Mouse (Mus musculus) embryonic facial prominence, embryonic 15.5 days (tissue): ENCODE measurements around the gene Ibsp. TPM values are rescaled to one million over a fixed set of nuclear protein-coding genes. Genes with fewer than 3 reads are reported as not detected.
A peak's percentile ranks its signal among the peaks of the same experiment; 100 is the strongest.

Source experiments
- ATAC-seq: fragments of 200-750 bp; cut with Nextera tagmentation; 2 replicates; pipeline ENCODE4 v1.8.0; 2017; ENCODE audit warnings: low read depth, moderate TSS enrichment; ENCODE audit not compliant: insufficient number of reproducible peaks, low FRiP score, low TSS enrichment
- H3K27ac ChIP-seq: fragments of 300-500 bp; sonication (generic); replicated peaks from 2 replicates; pipeline ENCODE4 v1.5.1; 2015; ENCODE audit warnings: mild to moderate bottlenecking, inconsistent platforms
- H3K27me3 ChIP-seq: fragments of 300-500 bp; sonication (generic); 2 replicates; pipeline ENCODE4 v1.6.1; 2015; ENCODE audit warnings: inconsistent platforms
- H3K36me3 ChIP-seq: fragments of 300-500 bp; sonication (generic); 2 replicates; pipeline ENCODE4 v1.6.1; 2015; ENCODE audit warnings: mild to moderate bottlenecking, inconsistent platforms
- H3K4me1 ChIP-seq: fragments of 300-500 bp; sonication (generic); 2 replicates; pipeline ENCODE4 v1.6.1; 2015; ENCODE audit warnings: inconsistent platforms
- H3K4me2 ChIP-seq: fragments of 300-500 bp; sonication (generic); replicated peaks from 2 replicates; pipeline ENCODE4 v1.6.1; 2015; ENCODE audit warnings: mild to moderate bottlenecking, inconsistent platforms
- H3K4me3 ChIP-seq: fragments of 300-500 bp; sonication (generic); replicated peaks from 2 replicates; pipeline ENCODE4 v1.5.1; 2015; ENCODE audit warnings: mild to moderate bottlenecking, inconsistent platforms
- H3K9ac ChIP-seq: fragments of 300-500 bp; sonication (generic); 2 replicates; pipeline ENCODE4 v1.6.1; 2015; ENCODE audit warnings: inconsistent platforms
- H3K9me3 ChIP-seq: fragments of 300-500 bp; sonication (generic); replicated peaks from 2 replicates; pipeline ENCODE4 v1.6.1; 2016; ENCODE audit warnings: inconsistent platforms
- WGBS: fragments of 180-500 bp; shearing (Covaris S2); methylation state at CpG from one replicate; pipeline ENCODE4 v1.1.7; 2015; 5-methylcytosine and 5-hydroxymethylcytosine counted together
- polyA plus RNA-seq: library from polyadenylated mRNA; unstranded; fragments of >200 nt; fragmentation: Nextera tagmentation; extraction: Ambion mirVana; gene quantifications from 2 replicates; pipeline ENCODE4 v1.2.1, GENCODE M21; 2015

Gene Ibsp
- 718 and 848 TPM in 2 replicates for polyA plus RNA-seq

GRCm38 (mm10) chr5:104298994-104299393, at the start of gene Ibsp:
Gene Ibsp, plus strand, starts transcription at chr5:104299171.
- H3K4me1 ChIP-seq: no peaks in the 10 kb centered on the region
- 51% methylated on average over 6 of the region's 6 CpGs for WGBS
- H3K27ac ChIP-seq: no peak within 1 kb of the TSS
- no peaks in the 10 kb centered on the region for H3K36me3 ChIP-seq
- no peak within 1 kb of the TSS for H3K4me2 ChIP-seq
- no peaks in the 10 kb centered on the region for H3K9me3 ChIP-seq
- H3K27me3 ChIP-seq: no peaks in the 10 kb centered on the region
- peak; percentile 34 for ATAC-seq
- no peak within 1 kb of the TSS for H3K9ac ChIP-seq
- no peak within 1 kb of the TSS for H3K4me3 ChIP-seq

- H3K36me3 ChIP-seq: no peaks in the 10 kb centered on the region
- WGBS: 79% methylated on average over 5 of the region's 5 CpGs
These were observed 47.2 kb upstream of the Ibsp start for GRCm38 (mm10) chr5:104251811-104252210.

GRCm38 (mm10) chr5:104256585-104256984, 42.4 kb upstream of the Ibsp start:
- no peaks in the 10 kb centered on the region for H3K4me1 ChIP-seq
- no peak overlapping the region for H3K4me2 ChIP-seq
- no peak overlapping the region for H3K9ac ChIP-seq
- ATAC-seq: no peak
- H3K9me3 ChIP-seq: no peaks in the 10 kb centered on the region
- H3K4me3 ChIP-seq: no peak overlapping the region
- H3K27me3 ChIP-seq: no peaks in the 10 kb centered on the region
- no peaks in the 10 kb centered on the region for H3K36me3 ChIP-seq
- H3K27ac ChIP-seq: no peak overlapping the region
- WGBS: 68% methylated on average over 3 of the region's 3 CpGs

More at GRCm38 (mm10) chr5:104251811-104252210, 47.2 kb upstream of the Ibsp start:
- H3K27me3 ChIP-seq: no peaks in the 10 kb centered on the region
- H3K9ac ChIP-seq: no peak overlapping the region
- no peak for ATAC-seq
- no peaks in the 10 kb centered on the region for H3K4me1 ChIP-seq
- H3K9me3 ChIP-seq: no peaks in the 10 kb centered on the region
- H3K4me2 ChIP-seq: no peak overlapping the region
- H3K27ac ChIP-seq: no peak overlapping the region
- H3K4me3 ChIP-seq: no peak overlapping the region

DNA sequence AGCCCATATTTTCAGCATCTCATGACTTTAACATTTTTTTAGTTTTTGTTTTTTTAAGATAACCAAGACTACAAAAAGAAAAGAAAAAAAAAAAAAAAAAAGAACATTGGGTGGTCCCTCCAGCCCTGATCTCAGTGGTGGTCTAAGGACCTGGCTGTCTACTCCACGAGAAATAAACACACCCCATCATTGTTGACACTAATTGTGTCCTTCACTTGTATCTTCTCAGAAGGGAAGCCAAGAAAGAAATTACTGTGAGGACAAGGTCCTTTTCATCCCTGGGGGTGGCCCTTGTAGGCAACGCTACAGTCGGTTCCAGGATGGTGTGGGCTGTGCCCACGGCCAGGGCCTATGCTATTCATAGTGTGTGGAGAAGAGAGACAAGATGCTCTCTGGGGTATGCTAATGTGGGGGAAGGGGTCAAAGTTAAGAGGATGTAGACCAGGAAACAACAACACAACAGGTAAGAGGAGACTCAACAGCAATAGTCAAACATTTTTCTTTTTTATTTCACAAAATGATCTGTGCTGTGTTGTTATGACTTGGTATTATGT, 37.0 kb upstream of the Ibsp start:
- no peaks in the 10 kb centered on the region for H3K4me1 ChIP-seq
- no peak for ATAC-seq
- H3K4me2 ChIP-seq: no peak overlapping the region
- no peak overlapping the region for H3K4me3 ChIP-seq
- no peak overlapping the region for H3K27ac ChIP-seq
- H3K9me3 ChIP-seq: no peaks in the 10 kb centered on the region
- H3K27me3 ChIP-seq: no peaks in the 10 kb centered on the region
- WGBS: 59% methylated on average over 4 of the region's 4 CpGs
- no peaks in the 10 kb centered on the region for H3K36me3 ChIP-seq
- H3K9ac ChIP-seq: no peak overlapping the region

DNA sequence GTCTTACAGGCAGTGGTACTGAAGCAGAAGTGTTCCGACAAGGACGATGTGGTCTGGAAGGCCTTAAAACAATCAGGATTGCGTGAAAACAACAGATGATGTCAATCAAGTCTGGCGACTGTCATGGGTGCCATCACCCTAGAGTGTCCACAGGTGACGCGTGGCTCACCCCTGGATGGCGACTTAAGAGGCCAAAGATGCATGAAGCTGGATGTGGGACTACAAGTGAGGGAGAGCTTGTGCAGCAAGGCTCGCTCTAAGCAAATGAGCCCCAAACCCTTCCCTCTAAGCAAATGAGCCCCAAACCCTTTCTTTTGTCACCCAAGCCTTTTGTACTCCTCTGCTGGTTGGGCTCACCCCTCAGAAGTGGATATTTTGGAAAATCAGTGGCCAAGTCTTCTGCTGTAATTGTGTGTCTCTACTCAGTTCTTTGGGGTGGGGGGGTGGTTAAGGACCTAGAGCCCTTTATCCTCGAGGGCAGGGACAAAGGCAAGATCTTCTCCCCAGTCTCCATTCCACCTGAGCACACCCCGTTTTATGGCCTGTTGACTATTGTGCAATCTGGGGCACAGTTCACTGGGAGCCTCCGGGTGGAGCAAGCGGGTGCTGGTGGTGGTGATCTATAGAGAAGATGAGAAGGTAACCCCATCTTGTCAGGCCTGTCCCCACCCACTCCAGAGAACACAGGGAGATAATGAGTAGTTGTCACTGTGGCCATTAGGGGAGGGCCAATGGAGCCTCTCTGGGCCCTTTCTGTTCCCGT, 35.8 kb upstream of the Ibsp start:
- H3K4me3 ChIP-seq: no peak overlapping the region
- H3K36me3 ChIP-seq: no peaks in the 10 kb centered on the region
- no peaks in the 10 kb centered on the region for H3K27me3 ChIP-seq
- H3K4me1 ChIP-seq: no peaks in the 10 kb centered on the region
- H3K4me2 ChIP-seq: no peak overlapping the region
- H3K27ac ChIP-seq: no peak overlapping the region
- no peak for ATAC-seq
- no peak overlapping the region for H3K9ac ChIP-seq
- H3K9me3 ChIP-seq: no peaks in the 10 kb centered on the region
- 90% methylated on average over 13 of the region's 13 CpGs for WGBS

- Histone ChIP-seq H3K27ac (no peak overlapping the region), H3K9ac (no peak overlapping the region), H3K9me3 (no peaks in the 10 kb centered on the region), H3K27me3 (no peaks in the 10 kb centered on the region), H3K4me2 (no peak overlapping the region), H3K36me3 (no peaks in the 10 kb centered on the region), H3K4me3 (no peak overlapping the region), H3K4me1 (no peaks in the 10 kb centered on the region)
- WGBS: 26% methylated on average over 6 of the region's 6 CpGs
- no peak for ATAC-seq
These were observed 4.8 kb upstream of the Ibsp start for GRCm38 (mm10) chr5:104294201-104294600.

DNA sequence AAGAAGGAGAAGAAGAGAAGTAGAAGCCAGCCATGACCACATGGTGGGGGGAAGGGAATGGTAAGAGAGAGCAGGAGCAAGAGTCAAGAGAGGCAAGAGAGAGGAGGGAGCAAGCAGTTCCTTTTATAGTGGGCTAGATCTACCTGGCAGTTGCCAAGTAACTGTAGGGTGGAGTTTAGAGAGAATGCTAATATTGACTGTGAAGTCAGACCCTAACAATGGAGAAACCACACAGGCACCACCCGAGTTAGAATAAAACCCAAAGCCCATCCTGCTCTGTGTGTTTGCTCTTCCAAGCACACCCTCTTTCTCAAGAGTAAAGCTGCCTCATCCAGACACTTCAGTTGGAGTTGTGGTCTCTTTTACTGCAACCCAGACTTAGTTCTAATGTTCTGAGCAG, 15.1 kb downstream of the Ibsp start:
- no peaks in the 10 kb centered on the region for H3K4me1 ChIP-seq
- H3K9me3 ChIP-seq: no peaks in the 10 kb centered on the region
- no peak overlapping the region for H3K4me2 ChIP-seq
- H3K9ac ChIP-seq: no peak overlapping the region
- H3K36me3 ChIP-seq: no peaks in the 10 kb centered on the region
- no peak overlapping the region for H3K4me3 ChIP-seq
- 58% methylated on average over 1 of the region's 1 CpGs for WGBS
- H3K27ac ChIP-seq: no peak overlapping the region
- no peaks in the 10 kb centered on the region for H3K27me3 ChIP-seq
- ATAC-seq: no peak

- Histone ChIP-seq H3K27me3 (no peaks in the 10 kb centered on the region), H3K4me1 (no peaks in the 10 kb centered on the region), H3K27ac (no peak within 1 kb of the TSS), H3K4me2 (no peak within 1 kb of the TSS), H3K36me3 (no peaks in the 10 kb centered on the region), H3K9ac (no peak within 1 kb of the TSS), H3K9me3 (no peaks in the 10 kb centered on the region), H3K4me3 (no peak within 1 kb of the TSS)
- WGBS: 82% methylated on average over 6 of the region's 6 CpGs
- ATAC-seq: no peak
These were observed 26.1 kb downstream of the Ibsp start, which contains the start of gene Mepe for GRCm38 (mm10) chr5:104325029-104325428. Gene Mepe, plus strand, starts transcription at chr5:104325329.

DNA sequence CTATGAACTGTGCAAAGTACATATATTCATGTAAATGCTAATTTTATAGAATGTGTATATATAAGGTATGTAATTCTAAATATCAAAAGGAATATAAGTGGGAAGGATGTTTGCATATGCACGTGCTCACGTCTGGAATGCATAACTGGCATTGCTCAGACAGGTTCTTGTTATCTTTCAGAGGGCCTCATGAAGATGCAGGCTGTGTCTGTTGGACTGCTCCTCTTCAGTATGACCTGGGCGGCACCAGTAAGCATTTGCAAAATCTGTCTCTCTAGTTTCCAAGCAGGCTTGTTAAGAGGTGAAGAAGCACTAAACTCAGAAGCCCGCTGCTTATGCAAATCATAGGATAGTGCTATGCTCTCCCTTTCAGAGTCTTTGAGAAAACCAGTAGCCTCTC, 27.9 kb downstream of the Ibsp start:
- no peak overlapping the region for H3K27ac ChIP-seq
- no peaks in the 10 kb centered on the region for H3K36me3 ChIP-seq
- ATAC-seq: no peak
- no peak overlapping the region for H3K4me3 ChIP-seq
- H3K9me3 ChIP-seq: no peaks in the 10 kb centered on the region
- no peaks in the 10 kb centered on the region for H3K27me3 ChIP-seq
- WGBS: 60% methylated on average over 4 of the region's 4 CpGs
- no peak overlapping the region for H3K9ac ChIP-seq
- H3K4me2 ChIP-seq: no peak overlapping the region
- H3K4me1 ChIP-seq: no peaks in the 10 kb centered on the region

GRCm38 (mm10) chr5:104327389-104327788, 28.4 kb downstream of the Ibsp start:
- H3K27ac ChIP-seq: no peak overlapping the region
- no peak for ATAC-seq
- no peaks in the 10 kb centered on the region for H3K9me3 ChIP-seq
- H3K4me1 ChIP-seq: no peaks in the 10 kb centered on the region
- no peaks in the 10 kb centered on the region for H3K36me3 ChIP-seq
- H3K27me3 ChIP-seq: no peaks in the 10 kb centered on the region
- no peak overlapping the region for H3K9ac ChIP-seq
- H3K4me2 ChIP-seq: no peak overlapping the region
- no peak overlapping the region for H3K4me3 ChIP-seq
- WGBS: 67% methylated on average over 8 of the region's 8 CpGs

- Histone ChIP-seq H3K36me3 (no peaks in the 10 kb centered on the region), H3K27me3 (no peaks in the 10 kb centered on the region), H3K4me3 (no peak overlapping the region), H3K9ac (no peak overlapping the region), H3K4me2 (no peak overlapping the region), H3K9me3 (no peaks in the 10 kb centered on the region), H3K4me1 (no peaks in the 10 kb centered on the region; the same call in 1 of the 2 replicates), H3K27ac (no peak overlapping the region)
- ATAC-seq: 0 out of 2 replicates have a peak, but pooled peaks have one; percentile 19
These were observed 28.9 kb downstream of the Ibsp start for GRCm38 (mm10) chr5:104327876-104328275.
